Mouse (Mus musculus) monocyte, adult 2 months (primary cell): Measurements from ENCODE around the gene Itga2b.

Experiments used
- DNase-seq, 2 experiments: peaks; one replicate each; pipeline ENCODE4 v3.0.0; 2022; ENCODE audit warnings: low spot score in 2 of 2, low read depth in 1 of 2

The Itga2b gene

GRCm38 (mm10) chr11:102437120-102438061 lies 32.5 kb downstream of the Itga2b start:
- DNase-seq = no peak

- DNase-seq = no peak
Observed at GRCm38 (mm10) chr11:102436471-102436790, 33.5 kb downstream of the Itga2b start.

GRCm38 (mm10) chr11:102435754-102436470 lies 34.0 kb downstream of the Itga2b start:
- DNase-seq = no peak

GRCm38 (mm10) chr11:102434816-102435705 lies 34.9 kb downstream of the Itga2b start:
- no peak for DNase-seq

GRCm38 (mm10) chr11:102434406-102434805 lies 35.5 kb downstream of the Itga2b start:
- peak; percentile 69 to 82 for DNase-seq

- DNase-seq = no peak
Observed at GRCm38 (mm10) chr11:102433866-102434265, 36.1 kb downstream of the Itga2b start.

GRCm38 (mm10) chr11:102432896-102433295 lies 37.0 kb downstream of the Itga2b start:
- no peak for DNase-seq

GRCm38 (mm10) chr11:102432115-102432843 lies 37.6 kb downstream of the Itga2b start:
- DNase-seq = peak; percentile 73 to 84

GRCm38 (mm10) chr11:102431728-102432114 lies 38.2 kb downstream of the Itga2b start:
- DNase-seq = no peak

GRCm38 (mm10) chr11:102431018-102431645 lies 38.8 kb downstream of the Itga2b start:
- DNase-seq = peak in 1 of 2 experiments; percentile 57

GRCm38 (mm10) chr11:102430121-102431017 lies 39.6 kb downstream of the Itga2b start, which contains the start of gene Grn:
Grn (plus strand) TSS chr11:102430315.
- DNase-seq = peak; percentile 68 to 74

- no peak for DNase-seq
Observed at GRCm38 (mm10) chr11:102429551-102429950, 40.4 kb downstream of the Itga2b start.

- DNase-seq = no peak
Observed at GRCm38 (mm10) chr11:102428981-102429540, 40.9 kb downstream of the Itga2b start.

GRCm38 (mm10) chr11:102425555-102426316 lies 44.2 kb downstream of the Itga2b start:
- no peak for DNase-seq

- no peak for DNase-seq
Observed at GRCm38 (mm10) chr11:102424666-102425065, 45.3 kb downstream of the Itga2b start.

GRCm38 (mm10) chr11:102421559-102421958 lies 48.4 kb downstream of the Itga2b start:
- no peak for DNase-seq

GRCm38 (mm10) chr11:102418887-102419286 lies 51.0 kb downstream of the Itga2b start:
- no peak for DNase-seq

- DNase-seq = no peak
Observed at GRCm38 (mm10) chr11:102417160-102417559, 52.8 kb downstream of the Itga2b start.
